Mouse (Mus musculus): ENCODE measurements around the gene Mrtfb. TPM values are rescaled to one million over a fixed set of nuclear protein-coding genes. Genes with fewer than 3 reads are reported as not detected.

Gene Mrtfb
- polyA plus RNA-seq, 1 experiment from 2014 or later, result 14.9 TPM

GRCm38 (mm10) chr16:13298991-13299390 is 42.7 kb downstream of the Mrtfb start:
- no peak overlapping the region for H3K9ac ChIP-seq (replicated peaks; ENCODE audit: low read length)
- H3K4me3 ChIP-seq (replicated peaks; ENCODE audit: low read depth, low read length), result no peak overlapping the region
- no peaks in the 10 kb centered on the region for H3K9me3 ChIP-seq (ENCODE audit: control insufficient read depth, low read length)
- no peak overlapping the region for H3K27ac ChIP-seq (replicated peaks; ENCODE audit: low read depth, low read length)
- H3K4me2 ChIP-seq (ENCODE audit: low read length), result no peak overlapping the region
- no peaks in the 10 kb centered on the region for H3K27me3 ChIP-seq (ENCODE audit: control insufficient read depth, insufficient read depth, low read length)
- 85% methylated on average over 2 of the region's 2 CpGs for WGBS
- ATAC-seq (ENCODE audit: low FRiP score, low TSS enrichment) (no peak), DNase-seq (no peak)
- no peaks in the 10 kb centered on the region for H3K4me1 ChIP-seq (ENCODE audit: control insufficient read depth, insufficient read depth, low read length)
- H3K36me3 ChIP-seq (ENCODE audit: control insufficient read depth, insufficient read depth, low read length), result no peaks in the 10 kb centered on the region

- H3K27me3 ChIP-seq (ENCODE audit: control insufficient read depth, insufficient read depth, low read length), result no peaks in the 10 kb centered on the region
- ATAC-seq (ENCODE audit: low FRiP score, low TSS enrichment), result no peak
Observed at GRCm38 (mm10) chr16:13306065-13306695, 49.9 kb downstream of the Mrtfb start.

DNA sequence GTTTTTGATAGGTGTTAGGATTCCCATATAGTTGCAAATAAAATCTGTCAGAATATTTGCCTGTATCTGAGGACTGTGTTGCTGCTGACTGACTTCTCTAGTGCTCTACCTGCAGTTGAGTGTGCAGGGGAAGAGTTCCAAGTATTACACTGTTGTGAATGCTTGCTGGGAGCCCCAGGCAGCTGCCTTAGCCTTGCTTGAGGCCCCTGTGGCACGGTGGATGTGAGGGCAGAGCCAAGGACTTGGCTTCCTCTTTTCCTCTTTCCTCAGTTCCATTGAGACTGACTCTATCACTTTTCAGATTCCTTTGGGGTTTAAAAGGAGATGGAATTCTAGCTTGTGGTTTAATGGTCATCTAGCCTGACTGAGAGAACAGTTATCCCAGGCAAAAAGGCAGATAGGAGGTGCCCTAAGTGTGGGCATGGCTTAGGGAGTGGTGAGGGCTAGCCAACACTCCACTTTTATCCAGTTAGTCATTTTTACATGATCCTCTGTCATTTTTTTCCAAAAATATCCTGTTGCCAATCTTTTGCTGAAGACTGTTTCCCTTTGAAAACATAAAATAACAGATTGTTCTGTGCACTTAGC is 53.9 kb downstream of the Mrtfb start:
- Histone ChIP-seq H3K4me2 (ENCODE audit: low read length) (no peak overlapping the region), H3K9me3 (ENCODE audit: control insufficient read depth, low read length) (no peaks in the 10 kb centered on the region)

More at GRCm38 (mm10) chr16:13306065-13306695, 49.9 kb downstream of the Mrtfb start:
- H3K4me2 ChIP-seq (ENCODE audit: low read length), result no peak overlapping the region
- no peaks in the 10 kb centered on the region for H3K36me3 ChIP-seq (ENCODE audit: control insufficient read depth, insufficient read depth, low read length)
- H3K9me3 ChIP-seq (ENCODE audit: control insufficient read depth, low read length), result no peaks in the 10 kb centered on the region
- WGBS, result 92% methylated on average over 3 of the region's 3 CpGs
- H3K4me3 ChIP-seq (replicated peaks; ENCODE audit: low read depth, low read length), result no peak overlapping the region
- H3K27ac ChIP-seq (replicated peaks; ENCODE audit: low read depth, low read length), result no peak overlapping the region
- DNase-seq, result no peak
- no peak overlapping the region for H3K9ac ChIP-seq (replicated peaks; ENCODE audit: low read length)
- no peaks in the 10 kb centered on the region for H3K4me1 ChIP-seq (ENCODE audit: control insufficient read depth, insufficient read depth, low read length)

DNA sequence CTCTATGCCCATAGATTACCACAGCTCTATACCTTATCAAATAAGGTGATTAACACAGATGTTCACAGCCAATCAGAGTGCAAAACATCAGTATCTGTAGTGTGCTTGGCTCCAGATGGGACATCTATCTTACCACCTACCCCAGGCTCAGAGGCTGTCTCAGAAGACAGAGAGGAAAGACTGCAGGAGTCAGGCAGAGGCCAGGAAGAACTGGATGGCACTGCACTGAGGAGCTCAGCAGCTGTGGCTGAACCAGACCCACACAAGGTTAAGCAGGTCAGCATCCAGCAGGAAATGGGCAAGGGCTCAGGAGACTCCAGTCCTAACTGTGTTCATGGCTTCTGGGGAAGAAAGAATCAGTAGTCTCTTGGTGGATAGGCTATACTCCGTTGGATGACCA is 55.1 kb downstream of the Mrtfb start:
- H3K9ac ChIP-seq (replicated peaks; ENCODE audit: low read length), result no peak overlapping the region
- DNase-seq (no peak), ATAC-seq (ENCODE audit: low FRiP score, low TSS enrichment) (no peak)
- no peak overlapping the region for H3K4me3 ChIP-seq (replicated peaks; ENCODE audit: low read depth, low read length)
- H3K4me2 ChIP-seq (ENCODE audit: low read length), result no peak overlapping the region
- no peaks in the 10 kb centered on the region for H3K27me3 ChIP-seq (ENCODE audit: control insufficient read depth, insufficient read depth, low read length)
- no peak overlapping the region for H3K27ac ChIP-seq (replicated peaks; ENCODE audit: low read depth, low read length)
- H3K36me3 ChIP-seq (ENCODE audit: control insufficient read depth, insufficient read depth, low read length), result no peaks in the 10 kb centered on the region
- no peaks in the 10 kb centered on the region for H3K9me3 ChIP-seq (ENCODE audit: control insufficient read depth, low read length)
- WGBS, result 95% methylated on average over 1 of the region's 1 CpGs
- no peaks in the 10 kb centered on the region for H3K4me1 ChIP-seq (ENCODE audit: control insufficient read depth, insufficient read depth, low read length)

More for the DNA sequence above, 53.9 kb downstream of the Mrtfb start:
- Histone ChIP-seq H3K4me3 (replicated peaks; ENCODE audit: low read depth, low read length) (no peak overlapping the region), H3K36me3 (ENCODE audit: control insufficient read depth, insufficient read depth, low read length) (no peaks in the 10 kb centered on the region), H3K27me3 (ENCODE audit: control insufficient read depth, insufficient read depth, low read length) (no peaks in the 10 kb centered on the region), H3K4me1 (ENCODE audit: control insufficient read depth, insufficient read depth, low read length) (no peaks in the 10 kb centered on the region), H3K27ac (replicated peaks; ENCODE audit: low read depth, low read length) (no peak overlapping the region), H3K9ac (replicated peaks; ENCODE audit: low read length) (no peak overlapping the region)
- 88% methylated on average over 1 of the region's 1 CpGs for WGBS
- ATAC-seq (ENCODE audit: low FRiP score, low TSS enrichment) (no peak), DNase-seq (no peak)

DNA sequence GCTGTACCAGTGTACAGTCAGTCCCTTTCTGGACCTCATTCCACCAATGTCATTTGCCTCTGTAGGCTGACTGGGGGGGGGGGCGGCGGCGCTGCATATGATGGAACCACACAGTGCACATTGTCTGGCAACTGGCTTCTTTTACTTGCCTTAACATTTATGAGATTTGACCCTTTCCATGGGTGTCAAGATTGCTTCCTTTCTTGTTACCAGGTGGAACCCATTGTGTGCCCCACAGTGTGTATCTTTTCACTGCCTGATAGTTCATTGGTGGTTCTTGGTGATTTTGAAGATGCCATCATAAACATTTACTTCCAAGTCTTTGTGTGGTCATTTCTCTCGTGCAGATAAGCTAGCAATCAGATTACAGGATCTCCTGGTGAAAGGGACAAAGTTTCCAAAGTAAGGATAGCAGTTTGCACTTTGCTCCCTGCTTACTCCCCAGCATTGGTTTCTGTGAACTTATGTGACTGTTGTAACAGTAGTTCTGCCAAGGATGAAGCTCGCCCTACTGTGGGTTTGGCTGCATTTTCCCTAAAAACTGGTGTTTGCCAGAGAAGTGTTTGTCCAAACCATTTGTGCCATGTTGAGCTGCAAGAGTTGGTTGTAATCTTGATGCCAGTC is 56.9 kb downstream of the Mrtfb start:
- no peaks in the 10 kb centered on the region for H3K9me3 ChIP-seq (ENCODE audit: control insufficient read depth, low read length)
- H3K4me2 ChIP-seq (ENCODE audit: low read length), result no peak overlapping the region
- 87% methylated on average over 5 of the region's 5 CpGs for WGBS
- no peak overlapping the region for H3K27ac ChIP-seq (replicated peaks; ENCODE audit: low read depth, low read length)
- ATAC-seq (ENCODE audit: low FRiP score, low TSS enrichment), result no peak
- H3K9ac ChIP-seq (replicated peaks; ENCODE audit: low read length), result no peak overlapping the region
- no peak overlapping the region for H3K4me3 ChIP-seq (replicated peaks; ENCODE audit: low read depth, low read length)
- no peaks in the 10 kb centered on the region for H3K27me3 ChIP-seq (ENCODE audit: control insufficient read depth, insufficient read depth, low read length)
- no peaks in the 10 kb centered on the region for H3K4me1 ChIP-seq (ENCODE audit: control insufficient read depth, insufficient read depth, low read length)
- DNase-seq, result no peak
- H3K36me3 ChIP-seq (ENCODE audit: control insufficient read depth, insufficient read depth, low read length), result no peaks in the 10 kb centered on the region

DNA sequence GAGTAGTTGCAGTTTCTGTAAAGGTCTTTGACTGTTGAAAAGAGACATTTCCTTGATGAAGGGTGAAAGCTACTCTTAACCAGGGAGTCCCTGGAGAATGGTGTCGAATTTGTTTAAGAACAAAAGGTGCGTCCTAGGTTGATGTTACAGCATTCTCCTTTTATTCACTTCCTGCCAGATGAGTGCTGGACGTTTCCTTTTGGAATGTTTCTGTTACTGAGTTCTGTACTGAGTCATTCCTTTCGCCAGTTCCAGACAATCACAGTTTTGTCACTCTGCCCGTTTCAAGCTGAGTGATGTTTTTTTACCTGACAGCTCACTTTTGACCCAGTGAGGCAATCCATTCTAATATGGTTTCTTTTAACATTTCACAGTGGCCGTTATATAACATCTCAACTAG is 67.5 kb downstream of the Mrtfb start:
- ATAC-seq (ENCODE audit: low FRiP score, low TSS enrichment) (no peak), DNase-seq (peak; percentile 15)
- Histone ChIP-seq H3K27me3 (ENCODE audit: control insufficient read depth, insufficient read depth, low read length) (no peaks in the 10 kb centered on the region), H3K4me1 (ENCODE audit: control insufficient read depth, insufficient read depth, low read length) (no peaks in the 10 kb centered on the region), H3K9me3 (ENCODE audit: control insufficient read depth, low read length) (no peaks in the 10 kb centered on the region), H3K4me3 (replicated peaks; ENCODE audit: low read depth, low read length) (no peak overlapping the region), H3K36me3 (ENCODE audit: control insufficient read depth, insufficient read depth, low read length) (peaks cover 4% of the 10 kb centered on the region; the same call in 1 of the 2 replicates), H3K4me2 (ENCODE audit: low read length) (no peak overlapping the region), H3K27ac (replicated peaks; ENCODE audit: low read depth, low read length) (no peak overlapping the region), H3K9ac (replicated peaks; ENCODE audit: low read length) (no peak overlapping the region)
- WGBS, result 41% methylated on average over 6 of the region's 6 CpGs

GRCm38 (mm10) chr16:13326622-13327021 is 70.3 kb downstream of the Mrtfb start:
- DNase-seq (no peak), ATAC-seq (ENCODE audit: low FRiP score, low TSS enrichment) (no peak)
- H3K27me3 ChIP-seq (ENCODE audit: control insufficient read depth, insufficient read depth, low read length), result no peaks in the 10 kb centered on the region
- WGBS, result 96% methylated on average over 3 of the region's 3 CpGs
- no peak overlapping the region for H3K9ac ChIP-seq (replicated peaks; ENCODE audit: low read length)
- no peak overlapping the region for H3K27ac ChIP-seq (replicated peaks; ENCODE audit: low read depth, low read length)
- no peak overlapping the region for H3K4me2 ChIP-seq (ENCODE audit: low read length)
- H3K4me1 ChIP-seq (ENCODE audit: control insufficient read depth, insufficient read depth, low read length), result no peaks in the 10 kb centered on the region
- H3K4me3 ChIP-seq (replicated peaks; ENCODE audit: low read depth, low read length), result no peak overlapping the region
- no peaks in the 10 kb centered on the region for H3K9me3 ChIP-seq (ENCODE audit: control insufficient read depth, low read length)
- peaks cover 4% of the 10 kb centered on the region; the same call in 1 of the 2 replicates for H3K36me3 ChIP-seq (ENCODE audit: control insufficient read depth, insufficient read depth, low read length)

DNA sequence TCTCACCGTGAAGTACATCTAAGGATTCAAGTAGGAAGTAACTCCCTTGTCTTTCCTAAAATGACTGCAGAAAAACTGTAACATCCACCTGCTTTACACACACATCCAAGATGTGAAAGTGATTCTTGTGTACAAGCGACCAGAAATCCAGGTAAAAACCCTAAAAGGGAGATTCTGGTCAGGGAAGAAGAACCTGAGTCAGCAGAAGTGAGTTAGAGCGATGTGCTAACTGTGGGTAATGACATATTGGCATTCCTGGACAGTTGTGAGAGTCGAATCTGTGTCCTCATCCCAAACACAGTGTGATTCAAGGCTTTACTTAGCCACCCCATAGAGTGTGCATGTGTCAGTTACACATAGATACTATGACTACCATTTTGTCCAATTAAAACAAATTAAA is 72.4 kb downstream of the Mrtfb start:
- peaks cover 4% of the 10 kb centered on the region; the same call in 1 of the 2 replicates for H3K36me3 ChIP-seq (ENCODE audit: control insufficient read depth, insufficient read depth, low read length)
- H3K4me1 ChIP-seq (ENCODE audit: control insufficient read depth, insufficient read depth, low read length), result no peaks in the 10 kb centered on the region
- no peak overlapping the region for H3K4me2 ChIP-seq (ENCODE audit: low read length)
- no peaks in the 10 kb centered on the region for H3K9me3 ChIP-seq (ENCODE audit: control insufficient read depth, low read length)
- H3K9ac ChIP-seq (replicated peaks; ENCODE audit: low read length), result no peak overlapping the region
- H3K27ac ChIP-seq (replicated peaks; ENCODE audit: low read depth, low read length), result no peak overlapping the region
- DNase-seq (no peak), ATAC-seq (ENCODE audit: low FRiP score, low TSS enrichment) (no peak)
- no peaks in the 10 kb centered on the region for H3K27me3 ChIP-seq (ENCODE audit: control insufficient read depth, insufficient read depth, low read length)
- 88% methylated on average over 4 of the region's 4 CpGs for WGBS
- H3K4me3 ChIP-seq (replicated peaks; ENCODE audit: low read depth, low read length), result no peak overlapping the region

GRCm38 (mm10) chr16:13329640-13330039 is 73.4 kb downstream of the Mrtfb start:
- no peak overlapping the region for H3K4me3 ChIP-seq (replicated peaks; ENCODE audit: low read depth, low read length)
- no peak overlapping the region for H3K9ac ChIP-seq (replicated peaks; ENCODE audit: low read length)
- no peak overlapping the region for H3K27ac ChIP-seq (replicated peaks; ENCODE audit: low read depth, low read length)
- H3K36me3 ChIP-seq (ENCODE audit: control insufficient read depth, insufficient read depth, low read length), result peaks cover 4% of the 10 kb centered on the region; the same call in 1 of the 2 replicates
- no peaks in the 10 kb centered on the region for H3K9me3 ChIP-seq (ENCODE audit: control insufficient read depth, low read length)
- DNase-seq, result no peak
- no peaks in the 10 kb centered on the region for H3K27me3 ChIP-seq (ENCODE audit: control insufficient read depth, insufficient read depth, low read length)
- H3K4me1 ChIP-seq (ENCODE audit: control insufficient read depth, insufficient read depth, low read length), result no peaks in the 10 kb centered on the region
- no peak for ATAC-seq (ENCODE audit: low FRiP score, low TSS enrichment)
- 86% methylated on average over 3 of the region's 3 CpGs for WGBS
- H3K4me2 ChIP-seq (ENCODE audit: low read length), result no peak overlapping the region
